Mouse (Mus musculus) v-Abl transformed pro-B cells (cell line): ENCODE measurements around the gene Dusp9.

Experiments
- in situ Hi-C, 2 experiments: fragments of 400-800 bp; cut with MboI; formaldehyde crosslinking; loops; one replicate each; pipeline ENCODE4 v1.15.1; 2025; ENCODE audit not compliant: unreplicated experiment in 2 of 2

Gene Dusp9

GRCm38 (mm10) chrX:73639255-73639675, at the start of gene Dusp9:
Gene Dusp9 (plus strand): TSS chrX:73639419.
- in situ Hi-C loops: no loop called here

GRCm38 (mm10) chrX:73593212-73593611, 46.0 kb upstream of the Dusp9 start:
- in situ Hi-C loops: loop anchor here (5.0 kb wide), 1 partner anchor 59 kb away; no protein-coding TSS in a partner anchor

GRCm38 (mm10) chrX:73594451-73595121, 44.6 kb upstream of the Dusp9 start:
- in situ Hi-C loops: loop anchor here (5.0 kb wide), 1 partner anchor 58 kb away; no protein-coding TSS in a partner anchor

- in situ Hi-C loops: no loop called here
Observed at GRCm38 (mm10) chrX:73595297-73595938, 43.8 kb upstream of the Dusp9 start.

GRCm38 (mm10) chrX:73601456-73601855, 37.8 kb upstream of the Dusp9 start:
- in situ Hi-C loops: no loop called here

GRCm38 (mm10) chrX:73613665-73614064, 25.6 kb upstream of the Dusp9 start:
- in situ Hi-C loops: no loop called here

- in situ Hi-C loops: no loop called here
Observed at GRCm38 (mm10) chrX:73615876-73616275, 23.3 kb upstream of the Dusp9 start.

GRCm38 (mm10) chrX:73619401-73619800, 19.8 kb upstream of the Dusp9 start:
- in situ Hi-C loops: no loop called here

- in situ Hi-C loops: no loop called here
Observed at GRCm38 (mm10) chrX:73619890-73620289, 19.3 kb upstream of the Dusp9 start.

GRCm38 (mm10) chrX:73626981-73627380, 12.2 kb upstream of the Dusp9 start:
- in situ Hi-C loops: no loop called here

- in situ Hi-C loops: no loop called here
Observed at GRCm38 (mm10) chrX:73635425-73635824, 3.8 kb upstream of the Dusp9 start.

- in situ Hi-C loops: no loop called here
Observed at GRCm38 (mm10) chrX:73637415-73637814, 1.8 kb upstream of the Dusp9 start.

GRCm38 (mm10) chrX:73639901-73640469, 766 bp downstream of the Dusp9 start:
- in situ Hi-C loops: no loop called here

GRCm38 (mm10) chrX:73645121-73645520, 5.9 kb downstream of the Dusp9 start:
- in situ Hi-C loops: no loop called here

GRCm38 (mm10) chrX:73650869-73651268, 11.7 kb downstream of the Dusp9 start:
- in situ Hi-C loops: loop anchor here (5.0 to 25.0 kb wide), 4 partner anchors 59 to 639 kb away; partner anchors contain the start of gene Haus7 (in 2 of the 2)

- in situ Hi-C loops: loop anchor here (5.0 to 25.0 kb wide), 4 partner anchors 61 to 641 kb away; partner anchors contain the start of gene Haus7 (in 2 of the 2)
Observed at GRCm38 (mm10) chrX:73653392-73653791, 14.2 kb downstream of the Dusp9 start.

- in situ Hi-C loops: loop anchor here (5.0 to 25.0 kb wide), 4 partner anchors 62 to 642 kb away; partner anchors contain the start of gene Haus7 (in 2 of the 2)
Observed at GRCm38 (mm10) chrX:73654177-73654576, 15.0 kb downstream of the Dusp9 start.

- in situ Hi-C loops: loop anchor here (10.0 to 25.0 kb wide), 3 partner anchors 193 to 643 kb away; partner anchors contain the start of gene Haus7 (in 2 of the 2)
Observed at GRCm38 (mm10) chrX:73655529-73655928, 16.3 kb downstream of the Dusp9 start.

GRCm38 (mm10) chrX:73658391-73658790, 19.2 kb downstream of the Dusp9 start:
- in situ Hi-C loops: loop anchor here (10.0 to 25.0 kb wide), 3 partner anchors 196 to 646 kb away; partner anchors contain the start of gene Haus7 (in 2 of the 2)

GRCm38 (mm10) chrX:73658936-73659574, 19.8 kb downstream of the Dusp9 start:
- in situ Hi-C loops: loop anchor here (10.0 to 25.0 kb wide), 3 partner anchors 197 to 647 kb away; partner anchors contain the start of gene Haus7 (in 2 of the 2)
